ENCODE assay signal across 7 mouse cellular contexts in genomic region chr5:138657854-138658253, GRCm38 (mm10). TPM values are rescaled to one million over a fixed set of nuclear protein-coding genes. Genes with fewer than 3 reads are reported as not detected.
A peak's percentile ranks its signal among the peaks of the same experiment; 100 is the strongest.
DNase-seq lines count a peak whose midpoint lies in the region; TF ChIP-seq lines count a peak whose summit lies in the region.

No protein-coding gene starts in this region.

- no peak overlapping the region for H3K4me3 ChIP-seq in cortical plate, adult 2 months (ENCODE audit: insufficient read depth, low read length)
- no peak overlapping the region for H3K4me3 ChIP-seq in lung, adult 2 months (replicated peaks; ENCODE audit: extremely low read depth, low read depth, low read length)
- H3K4me3 ChIP-seq in olfactory bulb, adult 2 months (ENCODE audit: insufficient read depth, low read depth, low read length): no peak overlapping the region

- 0 out of 2 replicates have a peak, but pooled peaks cover 1% of the 10 kb centered on the region for H3K4me1 ChIP-seq in cortical plate, adult 2 months (ENCODE audit: control insufficient read depth, insufficient read depth, low read length)
- no peaks in the 10 kb centered on the region for H3K4me1 ChIP-seq in lung, adult 2 months (ENCODE audit: control insufficient read depth, insufficient read depth, low read length)
- H3K4me1 ChIP-seq in olfactory bulb, adult 2 months (ENCODE audit: control insufficient read depth, insufficient read depth, low read length): no peaks in the 10 kb centered on the region

- DNase-seq in CD8-positive naive resting alpha-beta T cell, adult 2 months (ENCODE audit: low read depth in 2 of 2, low spot score in 2 of 2): peak; percentile 31 to 54
- DNase-seq in WW6 (ENCODE audit: low read depth, low spot score): peak; percentile 34
- peak; percentile 10 to 28 for DNase-seq in heart, adult 9 months (ENCODE audit: low spot score in 2 of 2)
- DNase-seq in kidney, postnatal 25 days: peak; percentile 37 to 63
- DNase-seq in lung, adult 2 months: peak; percentile 22

- H3K27ac ChIP-seq in cortical plate, adult 2 months (ENCODE audit: insufficient read depth, low read length): no peak overlapping the region
- no peak overlapping the region for H3K27ac ChIP-seq in olfactory bulb, adult 2 months (ENCODE audit: insufficient read depth, low read depth, low read length)

- TF ChIP-seq POLR2A in cortical plate, adult 2 months (IDR thresholded peaks at IDR 0.05; ENCODE audit: extremely low read depth, insufficient read depth, low read length): no peak
- TF ChIP-seq POLR2A in lung, adult 2 months (IDR thresholded peaks at IDR 0.05; ENCODE audit: borderline replicate concordance, extremely low read depth, low read depth, low read length): no peak
- TF ChIP-seq POLR2A in olfactory bulb, adult 2 months (IDR thresholded peaks at IDR 0.05; ENCODE audit: insufficient read depth, low read depth, low read length): no peak

- peak; percentile 47; the same call in 1 of the 2 replicates for TF ChIP-seq CTCF in cortical plate, adult 2 months (IDR thresholded peaks at IDR 0.05; ENCODE audit: extremely low read depth, insufficient read depth, low read length)
- peak; percentile 23; the same call in 1 of the 2 replicates for TF ChIP-seq CTCF in lung, adult 2 months (IDR thresholded peaks at IDR 0.05; ENCODE audit: insufficient read depth, low read length)
- TF ChIP-seq CTCF in olfactory bulb, adult 2 months (IDR thresholded peaks at IDR 0.05; ENCODE audit: insufficient read depth, low read depth, low read length): peak; percentile 45; the same call in 1 of the 2 replicates

- 22% methylated on average over 6 of the region's 6 CpGs for WGBS in lung, adult 2 months
- 39% methylated on average over 6 of the region's 6 CpGs for WGBS in olfactory bulb, adult 2 months

RNA-seq across cellular contexts. Expression of gene A430033K04Rik, which starts 35.2 kb away (rescaled TPM):
- polyA plus RNA-seq in cortical plate, adult 2 months (2012; rRNA removed): 10.3 and 11.5 TPM in 2 replicates
- 2.0 and 2.5 TPM in 2 replicates for polyA plus RNA-seq in lung, adult 2 months (2012; rRNA removed)
- polyA plus RNA-seq in olfactory bulb, adult 2 months (2012; ENCODE audit: insufficient read depth, insufficient read length, low replicate concordance, missing spikeins): not detected in 2 replicates

RNA-seq across cellular contexts. Expression of gene Zfp68, which starts 38.3 kb away (rescaled TPM):
- polyA plus RNA-seq in cortical plate, adult 2 months (2012; rRNA removed): 19.9 and 20.9 TPM in 2 replicates
- 6.3 and 8.2 TPM in 2 replicates for polyA plus RNA-seq in lung, adult 2 months (2012; rRNA removed)
- not detected in 2 replicates for polyA plus RNA-seq in olfactory bulb, adult 2 months (2012; ENCODE audit: insufficient read depth, insufficient read length, low replicate concordance, missing spikeins)
